Mouse (Mus musculus) left cerebral cortex, postnatal 14 days (tissue): ENCODE data around the gene Dao. TPM values are rescaled to one million over a fixed set of nuclear protein-coding genes. Genes with fewer than 3 reads are reported as not detected.

Experiments
- DNase-seq, 2 experiments: peaks; one replicate each; pipeline ENCODE4 v3.0.0; 2021 to 2022; ENCODE audit warnings: low spot score in 2 of 2, mixed read lengths in 1 of 2
- intact Hi-C: fragments of 180-260 bp; cut with DNase I; formaldehyde crosslinking; loops from one replicate; pipeline ENCODE4 v1.15.1; 2025
- total RNA-seq, 2 experiments: library from RNA; stranded (reverse); gene quantifications; 2 replicates each; pipeline ENCODE4 v1.2.3; 2021

Gene Dao
- total RNA-seq, 2 experiments from 2014 or later, result not detected

DNA sequence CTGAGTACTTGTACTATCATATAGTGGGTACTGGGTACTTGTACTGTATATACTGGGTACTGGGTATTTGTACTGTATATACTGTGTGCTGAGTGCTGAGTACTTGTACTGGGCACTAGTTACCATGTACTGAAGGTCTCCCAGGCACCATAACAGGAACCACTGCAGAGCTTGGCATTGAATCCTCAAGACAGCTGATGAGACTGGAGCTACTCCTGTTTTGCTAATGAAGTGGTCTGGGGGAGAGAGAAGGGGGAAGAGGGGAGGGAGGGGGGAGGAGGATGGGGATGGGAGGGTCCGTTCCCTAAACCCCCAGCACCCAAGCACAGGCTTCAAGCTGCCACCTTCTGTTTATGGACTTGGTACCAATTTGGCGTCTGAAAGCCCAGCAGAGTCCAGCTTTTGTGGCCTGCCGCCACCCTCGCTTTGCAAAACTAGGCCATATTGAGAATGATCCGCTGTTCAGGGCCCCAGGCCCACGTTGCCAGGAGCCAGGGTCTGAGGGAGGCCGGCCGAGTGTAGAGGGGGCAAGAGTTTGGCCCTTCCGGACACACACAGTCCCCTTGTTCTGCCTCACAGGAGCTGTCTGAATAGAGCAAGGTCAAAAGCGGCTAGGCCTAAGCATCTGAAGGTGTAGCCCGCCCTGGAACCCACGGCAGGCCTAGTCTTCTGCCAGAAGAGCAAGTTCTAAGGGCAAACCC lies 4.4 kb downstream of the Dao start:
- intact Hi-C loops, result no loop called here
- DNase-seq, result no peak

DNA sequence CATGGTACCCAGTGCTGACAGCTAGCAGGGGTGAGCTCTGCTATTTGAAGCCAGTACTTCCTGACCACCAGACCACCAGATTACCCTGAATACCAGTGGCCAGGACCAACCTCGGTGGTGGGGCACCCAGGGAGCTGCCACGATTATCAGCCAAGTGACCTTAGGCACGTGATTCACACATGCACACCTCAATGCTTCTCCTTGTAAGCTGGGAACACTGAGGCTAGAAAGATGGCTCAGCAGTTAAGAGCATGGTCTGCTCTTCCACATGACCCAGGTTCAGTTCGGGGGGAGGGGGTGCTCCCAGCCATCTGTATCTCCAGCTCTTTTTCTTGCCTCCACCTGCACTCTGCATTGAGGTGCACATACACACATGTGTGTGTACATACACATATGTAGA lies 5.5 kb downstream of the Dao start:
- intact Hi-C loops, result no loop called here
- DNase-seq, result no peak

- DNase-seq, result no peak
- intact Hi-C loops, result no loop called here
Observed at GRCm38 (mm10) chr5:114015121-114015520, 11.6 kb downstream of the Dao start.

DNA sequence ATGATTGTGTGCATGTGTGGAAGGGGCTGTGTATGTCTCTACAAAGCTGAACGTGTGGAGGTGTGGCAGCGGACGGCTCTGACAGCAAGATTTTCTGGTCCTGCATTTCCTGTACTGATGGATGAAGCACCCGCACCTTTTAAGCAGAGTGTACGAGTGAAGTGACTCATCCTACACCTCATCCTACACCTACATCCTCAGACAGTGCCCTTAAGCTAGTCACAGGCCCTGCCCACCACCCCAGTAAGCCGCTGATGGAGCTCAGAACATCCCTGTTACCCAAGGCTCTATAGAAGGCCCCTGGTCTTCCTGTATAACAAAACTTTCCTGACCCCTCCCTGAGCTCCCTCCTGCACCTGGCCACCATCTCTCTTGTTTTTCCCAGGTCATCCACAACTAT lies 20.9 kb downstream of the Dao start:
- intact Hi-C loops, result no loop called here
- no peak for DNase-seq

GRCm38 (mm10) chr5:114024885-114025284 lies 21.4 kb downstream of the Dao start:
- intact Hi-C loops, result no loop called here
- DNase-seq, result no peak

DNA sequence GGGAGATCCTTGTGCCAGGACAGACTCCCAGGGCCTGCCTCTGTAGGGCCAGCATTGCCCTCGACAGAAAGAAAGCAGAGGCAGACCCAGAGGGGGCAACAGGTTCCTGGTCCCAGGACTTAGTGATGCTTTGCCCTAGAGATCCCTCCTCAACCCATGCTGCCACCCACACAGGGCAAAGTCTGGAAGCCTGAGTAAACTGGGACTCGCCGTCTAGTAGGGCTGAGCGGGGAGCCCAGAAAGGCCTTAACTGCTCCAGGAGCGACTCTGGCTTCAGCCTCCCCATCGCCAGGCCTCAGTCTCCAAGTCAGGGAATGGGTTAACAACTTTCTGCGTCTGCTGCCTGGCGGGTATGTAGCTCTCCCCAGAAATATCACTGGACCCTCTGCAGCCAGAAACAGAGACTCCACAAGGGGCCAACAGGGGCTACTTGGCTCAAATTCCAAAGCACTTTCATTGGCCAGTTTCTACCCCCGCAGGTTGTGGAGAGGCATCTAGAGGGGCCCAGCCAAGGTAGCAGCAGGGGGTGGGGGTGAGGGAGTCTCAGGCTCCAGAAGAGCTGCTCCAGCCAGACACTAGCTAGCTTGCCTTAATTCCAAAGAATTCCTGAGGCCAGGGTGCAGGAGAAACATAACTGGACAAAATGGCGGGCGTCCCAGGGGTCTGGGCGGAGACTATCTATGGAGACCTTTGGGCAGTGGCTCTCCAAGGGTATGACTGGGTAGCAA lies 23.9 kb downstream of the Dao start:
- intact Hi-C loops, result no loop called here
- DNase-seq, result no peak

- no peak for DNase-seq
- intact Hi-C loops, result no loop called here
Observed at GRCm38 (mm10) chr5:114028111-114028510, 24.6 kb downstream of the Dao start.

- intact Hi-C loops, result no loop called here
Observed at GRCm38 (mm10) chr5:114030652-114031051, 27.1 kb downstream of the Dao start.

DNA sequence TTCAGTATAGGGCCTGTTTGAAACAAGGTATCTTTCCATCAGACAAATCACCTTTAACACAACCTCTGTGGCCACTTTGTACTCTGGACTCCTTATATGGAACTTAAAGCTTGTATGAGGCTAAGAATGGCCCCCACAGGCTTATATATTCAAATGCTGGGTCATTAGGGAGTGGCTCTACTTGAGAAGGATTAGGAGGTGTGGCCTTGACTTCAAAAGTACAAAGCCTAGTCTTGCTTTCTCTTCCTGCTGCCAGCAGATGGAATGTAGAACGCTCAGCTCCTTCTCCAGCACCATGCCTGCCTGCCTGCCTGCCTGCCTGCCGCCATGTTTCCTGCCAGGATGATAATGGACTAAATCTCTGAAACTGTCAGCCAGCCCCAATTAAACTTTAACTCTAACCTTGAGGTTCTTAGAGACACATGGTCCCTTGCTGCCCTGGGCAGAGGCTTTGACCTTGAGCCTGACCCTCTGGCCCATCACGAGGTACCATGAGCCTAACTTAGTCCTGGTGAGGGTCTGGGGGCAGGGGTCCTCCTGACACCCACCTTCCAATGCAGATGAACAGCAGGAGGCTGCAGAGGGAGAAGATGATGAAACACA lies 28.8 kb downstream of the Dao start:
- no peak for DNase-seq
- intact Hi-C loops, result no loop called here

More at GRCm38 (mm10) chr5:114030652-114031051, 27.1 kb downstream of the Dao start:
- no peak for DNase-seq

DNA sequence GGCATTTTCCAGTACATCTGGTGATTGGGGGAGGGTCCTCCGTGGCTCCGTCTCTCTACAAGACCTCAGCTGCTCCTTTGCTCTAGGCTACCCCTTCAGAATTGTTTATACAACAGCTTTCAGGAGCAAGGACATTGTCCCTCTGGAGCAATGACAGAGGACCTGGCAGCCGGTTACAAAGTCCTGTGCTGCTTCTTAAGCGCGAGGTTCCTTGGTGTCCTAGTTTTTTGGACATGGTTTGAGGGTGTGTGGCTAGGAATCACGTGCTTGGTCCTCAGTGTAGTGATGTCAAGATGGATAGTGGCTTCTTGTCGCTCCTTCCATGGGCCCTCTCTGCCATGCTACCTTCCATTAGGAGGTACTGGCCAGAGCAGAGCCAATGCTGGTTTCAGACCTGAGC lies 30.9 kb downstream of the Dao start:
- no peak for DNase-seq
- intact Hi-C loops, result no loop called here

- no peak for DNase-seq
- intact Hi-C loops, result no loop called here
Observed at GRCm38 (mm10) chr5:114035111-114035510, 31.6 kb downstream of the Dao start.

DNA sequence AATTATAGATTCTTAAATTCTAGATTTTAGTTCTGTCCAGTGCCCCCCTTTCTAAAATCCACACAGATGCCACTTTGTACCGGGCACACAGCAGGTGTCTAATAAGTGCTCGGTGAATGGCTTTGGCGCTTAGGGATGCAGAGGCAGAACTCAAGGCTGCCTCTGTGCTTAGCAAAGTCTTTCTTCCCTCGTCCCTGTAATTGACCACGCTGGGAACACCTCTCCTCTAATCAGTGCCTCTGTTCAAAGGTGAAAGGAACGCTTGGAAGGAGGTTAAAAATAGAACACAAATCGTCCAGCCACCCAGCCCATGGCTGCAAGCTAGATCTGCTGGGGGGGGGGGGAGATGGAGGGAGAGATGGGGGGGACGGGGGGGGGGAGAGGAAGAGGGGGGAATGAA lies 37.0 kb downstream of the Dao start:
- no peak for DNase-seq
- intact Hi-C loops, result no loop called here

DNA sequence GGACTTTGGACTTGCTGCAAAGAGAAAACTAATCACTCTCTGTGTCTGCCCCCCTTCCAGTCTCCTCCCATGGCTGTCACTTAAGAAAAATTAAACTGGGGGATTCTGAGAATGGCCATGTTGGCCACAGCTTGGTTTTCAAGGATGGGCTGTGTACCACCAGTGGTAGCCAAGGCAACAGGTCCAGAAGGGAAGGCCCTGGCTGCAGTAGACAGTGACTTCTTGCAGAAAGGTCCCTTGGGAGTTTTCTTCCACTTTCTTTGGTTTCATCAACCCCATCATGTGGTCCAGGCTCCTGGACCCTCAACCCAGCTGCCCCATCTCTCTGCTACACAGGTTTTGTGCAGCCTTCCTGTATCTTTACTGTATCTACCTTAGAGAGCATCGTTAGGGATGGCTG lies 37.4 kb downstream of the Dao start:
- intact Hi-C loops, result no loop called here
- no peak for DNase-seq

- intact Hi-C loops, result no loop called here
- DNase-seq, result no peak
Observed at GRCm38 (mm10) chr5:114041327-114041930, 37.9 kb downstream of the Dao start.

DNA sequence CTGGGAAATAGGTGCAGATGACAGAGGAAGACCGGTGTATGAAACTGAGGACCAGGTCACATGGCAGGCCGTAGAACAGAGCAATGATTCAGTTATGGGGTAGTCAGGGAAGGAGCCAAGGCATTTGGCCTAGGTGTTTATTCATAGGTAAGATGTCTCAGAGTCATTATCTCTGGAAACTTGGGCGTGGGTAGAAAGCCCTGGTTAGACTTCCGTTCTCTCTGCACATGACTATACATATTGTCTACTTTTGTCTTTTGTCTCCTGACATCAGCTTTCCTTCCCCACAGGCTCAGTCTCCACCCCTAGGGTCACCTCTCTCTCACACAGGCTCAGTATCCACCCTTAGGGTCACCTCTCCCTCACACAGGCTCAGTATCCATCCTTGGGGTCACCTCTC lies 40.3 kb downstream of the Dao start:
- intact Hi-C loops, result no loop called here
- DNase-seq, result no peak

GRCm38 (mm10) chr5:114045134-114045533 lies 41.6 kb downstream of the Dao start:
- intact Hi-C loops, result loop anchor here (5.0 kb wide), 1 partner anchor 88 kb away; no protein-coding TSS in a partner anchor
- no peak for DNase-seq

- DNase-seq, result no peak
- intact Hi-C loops, result loop anchor here (5.0 kb wide), 1 partner anchor 89 kb away; no protein-coding TSS in a partner anchor
Observed at GRCm38 (mm10) chr5:114046151-114046550, 42.6 kb downstream of the Dao start.

- intact Hi-C loops, result loop anchor here (5.0 kb wide), 1 partner anchor 89 kb away; no protein-coding TSS in a partner anchor
- no peak for DNase-seq
Observed at GRCm38 (mm10) chr5:114046604-114047003, 43.1 kb downstream of the Dao start.

- intact Hi-C loops, result loop anchor here (5.0 kb wide), 1 partner anchor 90 kb away; no protein-coding TSS in a partner anchor
- no peak for DNase-seq
Observed at GRCm38 (mm10) chr5:114047182-114047581, 43.7 kb downstream of the Dao start.

- no peak for DNase-seq
- intact Hi-C loops, result loop anchor here (5.0 kb wide), 1 partner anchor 92 kb away; no protein-coding TSS in a partner anchor
Observed at GRCm38 (mm10) chr5:114048731-114049308, 45.3 kb downstream of the Dao start.
